Mouse (Mus musculus): Measurements from ENCODE around the gene Diaph3. TPM values are rescaled to one million over a fixed set of nuclear protein-coding genes. Genes with fewer than 3 reads are reported as not detected.

The Diaph3 gene
- polyA plus RNA-seq, 1 experiment from 2014 or later: 22.4 TPM

- ATAC-seq (ENCODE audit: low FRiP score, low TSS enrichment): no peak
- H3K9ac ChIP-seq (ENCODE audit: low read depth, low read length): no peak overlapping the region
- WGBS: 78% methylated on average over 7 of the region's 7 CpGs
- no peaks in the 10 kb centered on the region for H3K27me3 ChIP-seq (ENCODE audit: control insufficient read depth, insufficient read depth, low read length)
- no peaks in the 10 kb centered on the region for H3K9me3 ChIP-seq (ENCODE audit: control insufficient read depth, low read length)
- no peak overlapping the region for H3K27ac ChIP-seq (ENCODE audit: low read depth, low read length)
- H3K4me1 ChIP-seq (ENCODE audit: control insufficient read depth, insufficient read depth, low read length): no peaks in the 10 kb centered on the region
- no peak overlapping the region for H3K4me2 ChIP-seq (replicated peaks; ENCODE audit: low read depth, low read length)
- no peaks in the 10 kb centered on the region for H3K36me3 ChIP-seq (ENCODE audit: control insufficient read depth, insufficient read depth, low read length)
- no peak overlapping the region for H3K4me3 ChIP-seq (ENCODE audit: low read length)
These were observed 498.2 kb downstream of the Diaph3 start for GRCm38 (mm10) chr14:86642831-86643241.

- Histone ChIP-seq H3K4me1 (ENCODE audit: control insufficient read depth, insufficient read depth, low read length) (no peaks in the 10 kb centered on the region), H3K4me3 (ENCODE audit: low read length) (no peak overlapping the region), H3K36me3 (ENCODE audit: control insufficient read depth, insufficient read depth, low read length) (no peaks in the 10 kb centered on the region), H3K9ac (ENCODE audit: low read depth, low read length) (no peak overlapping the region), H3K9me3 (ENCODE audit: control insufficient read depth, low read length) (no peaks in the 10 kb centered on the region), H3K4me2 (replicated peaks; ENCODE audit: low read depth, low read length) (no peak overlapping the region), H3K27ac (ENCODE audit: low read depth, low read length) (no peak overlapping the region), H3K27me3 (ENCODE audit: control insufficient read depth, insufficient read depth, low read length) (no peaks in the 10 kb centered on the region)
- ATAC-seq (ENCODE audit: low FRiP score, low TSS enrichment): no peak
- 91% methylated on average over 3 of the region's 3 CpGs for WGBS
These were observed 499.2 kb downstream of the Diaph3 start for GRCm38 (mm10) chr14:86641839-86642238.

- ATAC-seq (ENCODE audit: low FRiP score, low TSS enrichment): peak; percentile 62; the same call in 1 of the 2 replicates
- 53% methylated on average over 5 of the region's 5 CpGs for WGBS
- H3K27ac ChIP-seq (ENCODE audit: low read depth, low read length): no peak overlapping the region
These were observed 500.9 kb downstream of the Diaph3 start for GRCm38 (mm10) chr14:86640086-86640485.

GRCm38 (mm10) chr14:86635594-86636140 is 505.4 kb downstream of the Diaph3 start:
- no peak overlapping the region for H3K27ac ChIP-seq (ENCODE audit: low read depth, low read length)
- no peaks in the 10 kb centered on the region for H3K4me1 ChIP-seq (ENCODE audit: control insufficient read depth, insufficient read depth, low read length)
- no peak for ATAC-seq (ENCODE audit: low FRiP score, low TSS enrichment)
- H3K27me3 ChIP-seq (ENCODE audit: control insufficient read depth, insufficient read depth, low read length): no peaks in the 10 kb centered on the region
- no peaks in the 10 kb centered on the region for H3K9me3 ChIP-seq (ENCODE audit: control insufficient read depth, low read length)
- no peak overlapping the region for H3K4me3 ChIP-seq (ENCODE audit: low read length)
- no peaks in the 10 kb centered on the region for H3K36me3 ChIP-seq (ENCODE audit: control insufficient read depth, insufficient read depth, low read length)
- H3K9ac ChIP-seq (ENCODE audit: low read depth, low read length): no peak overlapping the region
- 29% methylated on average over 6 of the region's 6 CpGs for WGBS
- no peak overlapping the region for H3K4me2 ChIP-seq (replicated peaks; ENCODE audit: low read depth, low read length)

More at GRCm38 (mm10) chr14:86640086-86640485, 500.9 kb downstream of the Diaph3 start:
- no peaks in the 10 kb centered on the region for H3K36me3 ChIP-seq (ENCODE audit: control insufficient read depth, insufficient read depth, low read length)
- no peaks in the 10 kb centered on the region for H3K4me1 ChIP-seq (ENCODE audit: control insufficient read depth, insufficient read depth, low read length)
- H3K9me3 ChIP-seq (ENCODE audit: control insufficient read depth, low read length): no peaks in the 10 kb centered on the region
- no peaks in the 10 kb centered on the region for H3K27me3 ChIP-seq (ENCODE audit: control insufficient read depth, insufficient read depth, low read length)
- H3K4me2 ChIP-seq (replicated peaks; ENCODE audit: low read depth, low read length): no peak overlapping the region
- H3K9ac ChIP-seq (ENCODE audit: low read depth, low read length): no peak overlapping the region
- H3K4me3 ChIP-seq (ENCODE audit: low read length): no peak overlapping the region

GRCm38 (mm10) chr14:86635052-86635451 is 506.0 kb downstream of the Diaph3 start:
- 93% methylated on average over 2 of the region's 2 CpGs for WGBS
- Histone ChIP-seq H3K27me3 (ENCODE audit: control insufficient read depth, insufficient read depth, low read length) (no peaks in the 10 kb centered on the region), H3K9me3 (ENCODE audit: control insufficient read depth, low read length) (no peaks in the 10 kb centered on the region), H3K27ac (ENCODE audit: low read depth, low read length) (no peak overlapping the region), H3K9ac (ENCODE audit: low read depth, low read length) (no peak overlapping the region), H3K4me1 (ENCODE audit: control insufficient read depth, insufficient read depth, low read length) (no peaks in the 10 kb centered on the region), H3K36me3 (ENCODE audit: control insufficient read depth, insufficient read depth, low read length) (no peaks in the 10 kb centered on the region), H3K4me2 (replicated peaks; ENCODE audit: low read depth, low read length) (no peak overlapping the region), H3K4me3 (ENCODE audit: low read length) (no peak overlapping the region)
- no peak for ATAC-seq (ENCODE audit: low FRiP score, low TSS enrichment)

- H3K9me3 ChIP-seq (ENCODE audit: control insufficient read depth, low read length): no peaks in the 10 kb centered on the region
- WGBS: 53% methylated on average over 5 of the region's 5 CpGs
- no peaks in the 10 kb centered on the region for H3K4me1 ChIP-seq (ENCODE audit: control insufficient read depth, insufficient read depth, low read length)
- no peaks in the 10 kb centered on the region for H3K36me3 ChIP-seq (ENCODE audit: control insufficient read depth, insufficient read depth, low read length)
- no peak for ATAC-seq (ENCODE audit: low FRiP score, low TSS enrichment)
- no peaks in the 10 kb centered on the region; the same call in 1 of the 2 replicates for H3K27me3 ChIP-seq (ENCODE audit: control insufficient read depth, insufficient read depth, low read length)
- H3K4me2 ChIP-seq (replicated peaks; ENCODE audit: low read depth, low read length): no peak overlapping the region
- no peak overlapping the region for H3K27ac ChIP-seq (ENCODE audit: low read depth, low read length)
- H3K9ac ChIP-seq (ENCODE audit: low read depth, low read length): no peak overlapping the region
- no peak overlapping the region for H3K4me3 ChIP-seq (ENCODE audit: low read length)
These were observed 507.2 kb downstream of the Diaph3 start for GRCm38 (mm10) chr14:86633799-86634198.

- no peak overlapping the region for H3K9ac ChIP-seq (ENCODE audit: low read depth, low read length)
- H3K4me2 ChIP-seq (replicated peaks; ENCODE audit: low read depth, low read length): no peak overlapping the region
- no peaks in the 10 kb centered on the region for H3K9me3 ChIP-seq (ENCODE audit: control insufficient read depth, low read length)
- H3K4me1 ChIP-seq (ENCODE audit: control insufficient read depth, insufficient read depth, low read length): no peaks in the 10 kb centered on the region
- H3K36me3 ChIP-seq (ENCODE audit: control insufficient read depth, insufficient read depth, low read length): no peaks in the 10 kb centered on the region
- H3K27me3 ChIP-seq (ENCODE audit: control insufficient read depth, insufficient read depth, low read length): no peaks in the 10 kb centered on the region; the same call in 1 of the 2 replicates
- whole genome bisulfite sequencing: 89% methylated on average over 5 of the region's 5 CpGs
- H3K27ac ChIP-seq (ENCODE audit: low read depth, low read length): no peak overlapping the region
- ATAC-seq (ENCODE audit: low FRiP score, low TSS enrichment): no peak
- no peak overlapping the region for H3K4me3 ChIP-seq (ENCODE audit: low read length)
These were observed 516.1 kb downstream of the Diaph3 start for GRCm38 (mm10) chr14:86624816-86625425.

GRCm38 (mm10) chr14:86619637-86620036 is 521.4 kb downstream of the Diaph3 start:
- Histone ChIP-seq H3K27me3 (ENCODE audit: control insufficient read depth, insufficient read depth, low read length) (no peaks in the 10 kb centered on the region), H3K4me1 (ENCODE audit: control insufficient read depth, insufficient read depth, low read length) (no peaks in the 10 kb centered on the region), H3K9me3 (ENCODE audit: control insufficient read depth, low read length) (no peaks in the 10 kb centered on the region), H3K9ac (ENCODE audit: low read depth, low read length) (no peak overlapping the region), H3K4me3 (ENCODE audit: low read length) (no peak overlapping the region), H3K36me3 (ENCODE audit: control insufficient read depth, insufficient read depth, low read length) (no peaks in the 10 kb centered on the region), H3K27ac (ENCODE audit: low read depth, low read length) (no peak overlapping the region), H3K4me2 (replicated peaks; ENCODE audit: low read depth, low read length) (no peak overlapping the region)
- ATAC-seq (ENCODE audit: low FRiP score, low TSS enrichment): peak; percentile 88; the same call in 1 of the 2 replicates
- WGBS: 17% methylated on average over 5 of the region's 5 CpGs

All from kidney, embryonic 14.5 days (tissue).